Mouse (Mus musculus) brain, embryonic 14.5 days (tissue): ENCODE measurements around the gene Lrsam1.

ENCODE experiments used
- CTCF ChIP-seq: fragments of 200-500 bp; IDR thresholded peaks from 2 replicates; pipeline ENCODE4 v1.5.1; 2012; ENCODE audit warnings: inconsistent platforms, mild to moderate bottlenecking, moderate library complexity, borderline replicate concordance; ENCODE audit not compliant: insufficient read depth, insufficient read length; ENCODE audit errors: extremely low read depth
- POLR2A ChIP-seq: fragments of 200-500 bp; IDR thresholded peaks from 2 replicates; pipeline ENCODE4 v1.6.1; 2012; ENCODE audit warnings: mild to moderate bottlenecking, inconsistent platforms, borderline replicate concordance; ENCODE audit not compliant: poor library complexity, insufficient read depth, insufficient read length, severe bottlenecking; ENCODE audit errors: extremely low read depth

DNA sequence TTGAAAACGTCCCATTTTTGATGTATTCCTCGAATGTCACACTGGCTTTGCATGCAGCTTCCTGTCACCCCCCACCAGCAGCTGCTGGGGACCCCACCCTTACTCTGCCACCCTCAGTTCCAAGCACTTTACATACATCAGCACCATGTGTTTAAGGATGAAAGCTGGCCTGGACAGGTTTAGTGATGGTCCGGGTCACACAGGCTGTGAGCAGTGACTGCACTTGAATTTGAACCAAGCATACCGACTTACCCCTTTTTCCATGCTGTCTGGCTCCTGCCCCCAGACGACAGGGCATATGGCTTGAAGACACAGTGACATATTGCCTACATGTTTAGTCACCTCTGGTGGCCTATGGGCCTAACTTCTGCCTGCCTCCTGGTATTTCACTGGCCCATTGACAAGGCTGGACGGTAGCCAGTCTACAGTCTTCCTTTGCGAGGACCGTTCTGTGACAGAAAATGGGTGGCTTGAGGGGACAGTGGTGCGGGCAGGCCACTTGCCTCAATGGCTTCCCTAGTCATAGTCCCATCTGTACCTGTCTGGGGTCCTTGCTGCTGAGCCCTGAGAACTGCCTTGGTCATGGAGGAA lies 6.7 kb upstream of the Lrsam1 start:
- TF ChIP-seq POLR2A (no peak), CTCF (no peak)
